Mouse (Mus musculus): ENCODE measurements around the gene Extl2.
A peak's percentile ranks its signal among the peaks of the same experiment; 100 is the strongest.

Extl2 gene

DNA sequence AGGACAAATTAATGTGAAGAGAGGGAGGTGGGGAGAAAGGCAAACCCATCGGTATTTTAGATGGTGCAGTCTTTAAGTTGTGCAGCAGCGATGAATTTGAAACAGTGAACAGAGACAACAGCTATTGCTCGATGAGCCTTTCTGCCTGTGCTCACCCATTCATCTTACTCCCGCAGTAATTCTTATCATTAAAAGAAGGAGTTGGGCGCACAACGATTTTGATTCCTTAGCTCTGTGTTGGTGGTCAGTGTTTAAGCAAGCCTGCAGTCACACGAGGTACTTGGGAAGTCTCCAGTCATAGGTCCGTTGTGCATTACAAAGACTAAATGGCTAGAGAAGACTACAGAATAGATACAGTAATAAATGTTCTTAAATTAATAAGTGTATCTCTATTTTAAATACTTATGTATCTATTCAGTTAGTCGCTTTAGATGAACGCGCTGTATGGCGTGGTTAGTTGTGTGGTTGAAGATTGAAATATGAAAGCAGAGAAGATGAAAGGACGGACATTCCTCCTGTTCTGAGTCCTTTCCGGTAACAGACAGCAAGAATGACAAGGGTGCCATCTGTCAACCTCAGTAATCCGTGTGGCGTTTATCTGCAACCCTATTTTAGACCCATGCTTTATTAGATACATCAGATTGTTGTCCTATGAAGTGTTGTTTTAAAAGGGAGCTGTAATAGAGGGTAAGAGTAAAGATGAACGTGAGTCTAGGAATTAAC, 2.5 kb downstream of the Extl2 start:
- no peak for DNase-seq

DNA sequence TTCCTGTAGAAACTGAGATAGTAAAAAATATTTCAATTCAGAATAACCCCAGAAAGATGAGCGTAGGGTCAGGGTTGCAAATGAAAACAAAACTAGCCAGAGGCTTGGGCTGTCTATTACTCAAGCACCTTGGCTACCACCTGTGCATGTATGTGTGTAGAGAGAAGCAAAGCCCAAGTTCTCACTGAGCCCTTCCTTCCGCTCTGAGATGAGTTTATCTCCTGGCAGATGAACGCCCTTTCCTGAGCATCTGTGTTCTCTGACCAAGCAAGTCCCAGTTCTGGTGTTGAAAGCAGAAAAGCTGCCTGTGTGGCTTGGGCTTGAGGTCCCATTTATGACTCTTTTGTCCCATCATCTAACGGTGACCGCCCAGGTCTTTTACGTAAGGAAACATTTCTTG, 7.6 kb downstream of the Extl2 start:
- no peak for DNase-seq

DNA sequence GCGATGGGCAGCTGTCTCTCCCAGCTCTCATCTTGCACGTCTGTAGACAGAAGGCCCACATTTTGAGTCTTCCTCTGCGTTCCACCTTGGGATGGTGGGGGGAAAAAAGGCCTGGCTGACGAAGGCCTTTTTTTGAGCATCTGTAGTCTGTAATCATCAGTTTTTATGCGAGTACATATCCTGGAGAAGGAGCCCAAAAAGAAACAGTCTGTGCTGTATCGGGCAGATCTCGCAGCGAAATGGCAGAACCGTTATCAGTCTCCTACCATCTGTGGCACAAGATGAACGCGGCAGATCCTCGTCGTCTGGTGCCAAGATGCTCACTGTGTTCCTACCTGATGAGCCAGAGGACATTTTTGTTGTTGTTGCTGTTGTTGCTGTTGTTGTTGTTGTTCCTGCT, 8.9 kb downstream of the Extl2 start:
- DNase-seq = no peak

DNA sequence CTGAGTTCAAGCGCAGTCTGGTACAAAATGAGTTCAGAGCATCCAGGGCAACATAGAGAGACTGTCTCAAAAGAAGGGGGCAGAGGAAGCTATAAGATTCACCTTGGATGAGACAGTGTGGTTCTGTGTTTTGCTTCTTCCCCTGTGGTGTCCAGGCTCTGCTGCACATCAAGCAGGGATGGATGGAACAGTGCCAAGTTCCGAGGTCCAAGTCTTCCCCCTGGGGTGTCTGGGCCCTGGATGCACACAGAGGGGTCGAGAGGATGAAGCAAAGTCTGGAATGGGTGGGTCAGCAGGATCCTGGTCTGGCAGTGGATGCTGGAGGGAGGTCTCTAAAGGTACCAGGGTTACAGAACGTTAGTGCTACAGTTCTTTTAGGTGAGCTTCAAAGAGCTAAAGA, 11.3 kb downstream of the Extl2 start:
- no peak for DNase-seq

DNA sequence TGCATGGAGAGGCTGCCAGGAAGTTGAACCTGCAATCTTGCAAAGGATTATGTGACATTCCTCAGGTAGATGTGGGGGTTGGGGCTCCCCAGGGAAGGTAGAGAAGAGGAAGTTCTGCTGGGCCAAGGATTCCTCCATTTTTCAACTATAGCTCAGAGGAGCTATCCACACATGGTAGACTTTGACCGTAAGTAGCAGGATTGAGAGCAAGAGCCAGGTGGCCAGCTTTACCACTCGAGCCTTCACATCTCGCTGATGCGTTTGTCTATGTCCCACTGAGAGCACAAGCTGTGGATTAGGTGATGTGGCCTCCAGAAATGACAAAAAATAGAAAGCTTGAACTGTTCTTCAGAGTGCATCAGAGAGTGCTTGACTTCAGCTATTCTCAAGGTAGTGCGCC, 11.9 kb downstream of the Extl2 start:
- DNase-seq = no peak

DNA sequence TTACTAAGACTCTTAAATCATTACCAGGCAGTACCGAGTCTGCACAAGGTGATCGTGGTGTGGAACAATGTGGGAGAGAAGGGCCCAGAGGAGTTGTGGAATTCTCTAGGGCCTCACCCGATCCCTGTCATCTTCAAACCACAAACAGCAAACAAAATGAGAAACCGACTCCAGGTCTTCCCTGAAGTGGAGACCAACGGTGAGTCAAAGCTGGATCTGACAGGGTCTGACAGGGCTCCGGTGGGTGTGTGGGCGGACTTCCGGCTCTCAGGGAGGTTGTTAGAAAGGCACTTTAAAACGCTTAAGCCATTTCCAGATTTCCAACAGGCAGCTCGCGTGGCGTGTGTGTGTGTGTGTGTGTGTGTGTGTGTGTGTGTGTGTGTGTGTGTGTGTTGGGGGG, 17.0 kb downstream of the Extl2 start:
- DNase-seq = no peak

DNA sequence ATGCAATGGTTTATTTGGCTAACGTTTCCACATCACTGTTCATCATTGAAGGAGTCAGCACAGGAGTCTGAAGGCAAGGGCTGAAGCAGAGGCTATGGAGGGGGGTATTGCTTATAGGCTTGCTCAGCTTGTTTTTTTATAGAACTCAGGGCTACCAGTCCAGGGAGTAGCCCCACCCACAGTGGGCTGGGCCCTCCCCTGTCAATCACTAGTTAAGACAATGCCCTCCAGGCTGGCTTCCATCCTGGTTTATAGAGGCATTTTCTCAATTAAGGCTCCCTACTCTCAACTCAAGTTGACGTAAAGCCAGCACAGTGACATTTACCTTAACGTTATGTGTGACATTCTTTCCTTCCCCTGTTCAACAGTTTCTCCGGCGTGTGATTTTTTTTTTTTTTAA, 17.4 kb downstream of the Extl2 start:
- no peak for DNase-seq

DNA sequence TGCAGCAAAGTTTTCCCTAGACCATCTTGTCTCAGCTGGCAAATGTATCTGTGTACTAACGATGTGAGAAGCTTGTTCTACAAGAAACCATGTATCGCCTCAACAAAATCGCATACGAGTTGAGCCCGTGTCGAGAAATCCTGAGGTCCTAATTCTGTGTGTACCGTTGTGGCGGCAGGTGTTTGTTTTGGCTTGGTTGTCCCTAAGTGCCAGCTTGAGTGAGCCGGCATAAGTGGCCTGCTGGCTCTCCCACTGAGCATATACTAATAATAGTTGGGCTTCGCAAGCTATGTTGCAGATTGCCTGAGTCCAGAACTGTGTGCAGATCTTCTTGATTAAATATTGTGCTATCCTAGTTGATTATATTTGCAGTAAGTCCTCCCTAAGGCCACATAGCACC, 18.4 kb downstream of the Extl2 start:
- no peak for DNase-seq

DNA sequence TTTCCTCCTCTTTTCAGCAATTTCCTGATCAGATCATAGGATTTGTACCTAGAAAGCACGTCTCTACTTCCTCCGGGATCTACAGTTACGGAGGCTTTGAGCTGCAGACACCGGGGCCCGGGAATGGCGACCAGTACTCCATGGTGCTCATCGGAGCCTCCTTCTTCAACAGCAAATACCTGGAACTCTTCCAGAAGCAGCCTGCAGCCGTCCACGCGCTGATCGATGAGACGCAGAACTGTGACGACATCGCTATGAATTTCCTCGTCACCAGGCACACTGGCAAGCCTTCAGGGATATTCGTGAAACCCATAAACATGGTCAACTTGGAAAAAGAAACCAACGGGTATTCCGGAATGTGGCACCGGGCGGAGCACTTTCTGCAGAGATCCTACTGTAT, 19.7 kb downstream of the Extl2 start:
- DNase-seq = no peak

DNA sequence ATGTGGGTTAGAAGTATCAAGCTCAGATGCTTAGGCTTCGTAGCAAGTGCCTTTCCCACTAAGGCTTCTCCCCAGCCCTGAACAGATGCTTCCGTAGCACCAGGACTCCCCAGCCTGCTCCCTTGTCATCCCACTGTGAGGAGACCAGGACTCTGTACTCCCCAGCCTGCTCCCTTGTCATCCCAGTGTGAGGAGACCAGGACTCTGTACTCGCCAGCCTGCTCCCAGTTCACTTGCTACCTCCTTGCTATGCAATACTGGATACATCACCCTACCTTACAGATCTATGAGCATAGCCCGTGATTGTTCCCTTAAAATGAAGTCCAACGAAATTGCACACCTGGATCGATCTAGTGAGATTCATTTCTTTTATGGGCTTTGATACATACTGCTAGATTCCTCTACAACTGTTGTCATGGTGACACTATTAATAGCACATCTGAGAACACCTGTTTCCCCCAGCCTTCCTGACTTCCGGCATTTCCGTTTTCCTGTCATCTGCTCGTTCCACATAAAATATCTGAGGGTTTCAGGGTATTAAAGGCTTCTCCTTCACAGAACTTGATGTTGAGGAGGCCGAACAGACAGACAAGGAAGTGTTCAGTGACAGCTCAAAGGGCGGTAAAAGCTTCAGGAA, 23.0 kb downstream of the Extl2 start:
- DNase-seq = no peak

DNA sequence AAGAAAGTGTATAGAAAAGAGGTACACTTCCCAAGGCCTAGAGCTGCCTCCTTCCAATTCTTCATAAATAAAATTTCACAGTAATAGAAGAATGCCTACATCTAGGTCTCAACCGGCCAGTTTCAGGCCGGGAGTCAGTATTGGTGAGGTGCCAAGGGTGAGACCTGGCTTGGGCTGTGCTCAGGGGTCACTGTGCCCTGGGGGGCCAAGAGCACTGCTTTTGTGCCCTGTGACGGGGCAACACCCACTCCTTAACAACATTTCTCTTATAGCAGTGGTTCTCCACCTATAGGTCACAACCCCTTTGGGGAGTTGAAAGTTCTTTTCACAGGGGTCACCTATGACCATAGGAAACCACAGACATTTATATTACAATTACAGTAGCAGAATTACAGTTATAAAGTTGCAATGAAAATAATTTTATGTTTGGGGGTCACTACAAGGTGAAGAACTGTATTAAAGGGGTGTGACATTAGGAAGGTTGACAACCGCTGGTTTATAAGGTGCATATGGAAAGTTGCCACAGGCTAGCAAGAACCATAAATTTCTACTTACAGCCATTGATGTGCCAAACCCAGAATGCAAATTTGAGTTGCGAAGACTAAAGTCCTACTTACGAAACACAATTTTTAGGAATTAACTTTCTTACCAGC, 26.1 kb downstream of the Extl2 start:
- no peak for DNase-seq

DNA sequence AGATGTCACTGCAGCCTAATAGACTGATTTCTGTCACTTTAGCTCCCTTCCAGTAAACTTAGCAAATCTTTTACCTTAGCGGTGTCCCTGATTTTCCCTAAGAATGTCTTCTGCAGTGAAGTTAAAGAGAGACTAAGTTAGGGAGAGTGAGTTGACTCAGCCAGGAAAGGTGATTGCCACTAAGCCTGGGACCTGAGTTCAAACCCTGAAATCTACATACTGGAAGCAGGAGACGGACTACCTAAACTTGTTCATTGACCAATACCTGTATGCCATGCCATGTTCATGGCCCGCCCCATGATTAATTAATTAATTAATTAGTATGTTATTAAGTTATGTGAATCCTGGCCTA, 26.6 kb downstream of the Extl2 start:
- peak; percentile 70 for DNase-seq

DNA sequence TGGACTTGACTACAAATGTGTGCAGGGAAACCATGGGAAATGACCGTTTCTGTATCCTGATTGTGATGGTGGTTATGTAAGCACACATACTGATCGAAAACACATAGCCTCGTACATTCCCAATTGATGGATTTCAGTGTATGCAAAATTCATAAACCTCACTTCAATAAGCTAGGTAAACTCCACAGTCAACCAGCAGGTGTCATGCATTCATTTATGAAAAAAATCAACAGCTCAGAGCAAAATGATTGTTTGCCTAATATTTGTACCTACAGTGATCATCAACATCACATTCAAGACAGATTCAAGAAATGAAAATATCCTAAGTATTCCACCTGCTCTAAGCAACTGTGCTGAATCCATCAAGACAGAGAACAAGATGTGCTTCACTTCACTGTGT, 33.5 kb downstream of the Extl2 start:
- DNase-seq = peak; percentile 19

DNA sequence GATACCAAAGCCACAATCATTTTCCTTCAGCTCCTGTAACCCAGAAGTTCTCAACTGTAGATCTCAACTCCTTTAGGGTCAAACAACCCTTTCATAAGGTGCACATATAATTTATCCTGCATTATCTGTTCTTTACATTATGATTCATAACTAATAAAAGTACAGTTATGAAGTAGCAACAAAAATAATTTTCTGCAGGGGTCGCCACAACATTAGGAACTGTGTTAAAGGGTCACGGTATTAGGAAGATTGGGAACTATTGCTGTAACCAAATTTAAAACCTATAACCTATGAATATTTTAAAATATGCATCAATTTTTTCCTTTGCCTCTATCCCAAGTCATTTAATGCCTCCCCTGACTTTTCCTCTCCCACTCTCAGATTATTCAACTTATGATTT, 38.7 kb downstream of the Extl2 start:
- no peak for DNase-seq

DNA sequence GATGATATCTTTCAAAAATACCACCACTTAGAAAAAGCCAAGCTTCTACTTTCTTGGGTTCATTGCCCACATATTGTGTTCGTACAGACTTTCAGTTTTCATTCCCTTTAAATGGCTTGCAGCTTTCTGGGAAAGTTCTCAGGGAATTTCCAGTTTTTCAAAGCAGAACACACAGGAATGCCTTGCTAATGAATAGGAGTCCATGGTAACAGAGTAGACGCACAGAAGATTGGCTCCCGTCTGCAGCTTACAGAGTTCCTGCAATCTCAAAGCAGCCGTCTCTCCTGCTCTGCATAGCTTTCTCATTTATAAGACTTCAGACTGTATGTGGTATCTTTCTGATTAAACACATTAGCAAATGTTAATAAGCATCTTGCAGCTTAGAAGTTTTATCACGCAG, 39.8 kb downstream of the Extl2 start:
- no peak for DNase-seq

DNA sequence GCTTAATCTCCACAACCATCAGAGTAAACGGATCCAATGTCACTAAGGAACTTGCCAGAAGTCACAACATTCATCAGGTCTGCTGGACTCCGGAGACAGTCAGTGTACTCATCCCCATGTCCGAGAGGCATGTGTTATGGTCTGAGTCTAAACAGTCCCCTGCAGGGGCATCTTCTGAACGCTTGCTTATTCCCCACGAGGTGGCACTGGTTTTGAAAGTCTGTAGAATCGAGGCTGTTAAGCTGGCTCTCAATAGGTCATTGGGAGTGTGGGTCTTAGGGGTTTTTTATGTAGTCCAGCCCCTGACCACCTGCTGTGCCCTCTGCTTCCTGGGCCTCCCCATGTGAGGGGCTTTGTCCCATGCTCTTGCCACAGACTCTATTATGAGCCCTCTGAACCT, 49.8 kb downstream of the Extl2 start:
- no peak for DNase-seq

DNA sequence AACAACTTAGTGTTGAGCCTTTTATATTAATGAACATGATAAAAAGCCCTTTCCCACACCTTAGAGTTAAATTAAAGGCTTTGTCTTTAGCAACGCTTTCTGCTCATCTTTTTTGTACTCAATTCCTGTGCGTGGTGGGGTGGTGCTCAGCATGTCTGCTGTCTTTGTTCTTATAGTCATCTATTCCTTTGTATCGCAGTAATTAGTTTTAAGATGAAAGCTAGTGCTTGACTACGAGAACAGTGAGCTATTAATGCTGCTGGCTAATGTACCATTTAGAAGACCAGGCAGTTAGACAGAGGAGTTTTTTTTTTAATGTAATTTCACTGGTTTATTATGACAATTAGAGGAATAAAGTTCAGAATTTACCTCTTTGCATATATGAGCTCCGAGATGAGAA, 53.1 kb downstream of the Extl2 start:
- DNase-seq = no peak

DNA sequence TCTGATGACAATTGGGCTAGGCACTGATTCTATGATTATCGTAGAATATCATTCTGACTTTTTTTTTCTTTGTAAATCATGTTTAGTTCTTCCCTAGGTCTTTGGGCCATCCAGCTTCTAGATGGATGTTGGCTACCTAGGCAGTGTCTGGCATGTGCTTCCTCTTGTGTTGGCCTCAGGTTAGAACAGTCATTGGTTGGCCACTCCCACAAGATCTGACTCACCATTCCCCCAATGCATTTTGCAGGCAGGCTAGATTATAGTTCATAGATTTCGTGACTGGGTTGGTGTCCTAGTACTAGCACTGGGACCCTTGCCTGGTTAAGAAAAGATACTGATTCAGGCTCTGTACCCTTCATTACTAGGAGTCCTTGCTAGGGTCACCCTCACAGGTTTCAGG, 54.9 kb downstream of the Extl2 start:
- DNase-seq = no peak

DNA sequence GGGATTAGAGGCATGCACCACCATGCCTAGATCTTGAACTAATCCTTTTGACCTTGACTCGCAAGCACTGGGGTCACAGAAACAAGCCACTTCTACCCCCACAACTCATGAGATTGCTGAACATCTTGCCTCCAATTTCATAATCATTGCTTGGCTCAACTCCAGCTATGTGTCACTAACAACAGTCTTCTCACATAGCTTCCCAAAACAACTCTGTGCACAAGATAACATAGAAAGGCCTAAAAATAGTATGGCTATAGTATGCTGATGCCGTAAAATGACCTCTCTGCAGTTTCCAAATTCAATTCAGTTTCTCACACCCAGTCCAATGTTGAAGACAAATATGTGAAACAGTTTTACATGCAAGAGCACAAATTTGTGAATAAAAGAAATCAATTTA, 65.3 kb downstream of the Extl2 start:
- no peak for DNase-seq

DNA sequence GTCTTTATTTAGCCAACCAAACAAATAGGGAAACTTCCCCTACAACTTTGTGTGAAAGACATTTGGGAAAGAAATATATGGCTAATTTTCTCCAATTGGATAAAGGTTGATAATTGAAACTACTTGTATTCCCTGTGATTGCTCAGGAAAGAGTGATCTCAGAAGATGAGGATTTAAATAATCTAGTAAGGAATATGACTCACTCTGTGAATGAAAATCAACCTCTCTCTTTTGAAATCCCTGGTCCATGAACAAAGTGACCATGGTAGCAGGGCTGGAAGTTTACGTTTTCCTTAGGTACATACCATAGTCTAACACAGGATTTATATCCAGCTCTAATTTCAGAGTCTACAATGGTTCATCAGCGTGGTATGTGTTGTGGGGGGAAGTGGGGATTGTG, 69.5 kb downstream of the Extl2 start:
- DNase-seq = no peak

DNA sequence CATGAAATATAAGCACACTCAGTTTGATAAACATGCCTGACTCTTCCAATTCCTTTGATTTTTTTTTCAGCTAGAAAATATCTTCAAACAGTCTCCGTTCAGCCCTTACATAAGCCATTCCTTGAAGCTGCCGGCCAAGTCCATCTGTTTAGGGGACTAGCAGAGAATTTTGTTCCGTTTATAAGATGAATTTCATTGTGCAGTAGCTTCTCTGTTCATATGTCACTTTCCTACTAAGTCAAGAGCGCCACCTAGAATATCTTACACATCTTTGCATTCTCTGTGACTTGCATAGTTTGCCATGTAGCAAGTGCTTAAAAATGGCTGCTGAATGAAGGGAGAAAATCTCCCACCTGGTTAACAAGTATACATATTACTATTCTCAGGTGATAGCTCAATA, 71.2 kb downstream of the Extl2 start:
- no peak for DNase-seq

All from kidney, adult 9 months (tissue).